Mouse (Mus musculus): ENCODE results near the gene Slc25a33.

Slc25a33 gene

GRCm38 (mm10) chr4:149774094-149774470, at the start of gene Slc25a33:
Gene Slc25a33, minus strand, starts transcription at chr4:149774277.
- peak; percentile 88 to 90 for DNase-seq

GRCm38 (mm10) chr4:149822586-149823196, 48.6 kb upstream of the Slc25a33 start:
- no peak for DNase-seq

GRCm38 (mm10) chr4:149822126-149822525, 48.0 kb upstream of the Slc25a33 start:
- no peak for DNase-seq

GRCm38 (mm10) chr4:149820569-149820968, 46.5 kb upstream of the Slc25a33 start:
- no peak for DNase-seq

- no peak for DNase-seq
These were observed 45.1 kb upstream of the Slc25a33 start for GRCm38 (mm10) chr4:149819195-149819594.

GRCm38 (mm10) chr4:149816598-149816997, 42.5 kb upstream of the Slc25a33 start:
- no peak for DNase-seq

- DNase-seq = no peak
These were observed 41.5 kb upstream of the Slc25a33 start for GRCm38 (mm10) chr4:149815586-149815985.

- no peak for DNase-seq
These were observed 39.5 kb upstream of the Slc25a33 start for GRCm38 (mm10) chr4:149813409-149814184.

GRCm38 (mm10) chr4:149810372-149810771, 36.3 kb upstream of the Slc25a33 start:
- DNase-seq = peak; percentile 31 to 37

- DNase-seq = no peak
These were observed 34.6 kb upstream of the Slc25a33 start for GRCm38 (mm10) chr4:149808584-149809227.

GRCm38 (mm10) chr4:149808060-149808567, 34.0 kb upstream of the Slc25a33 start:
- no peak for DNase-seq

- DNase-seq = peak; percentile 85 to 87
These were observed 32.8 kb upstream of the Slc25a33 start for GRCm38 (mm10) chr4:149806699-149807381.

GRCm38 (mm10) chr4:149802269-149802668, 28.2 kb upstream of the Slc25a33 start:
- DNase-seq = no peak

- no peak for DNase-seq
These were observed 26.5 kb upstream of the Slc25a33 start for GRCm38 (mm10) chr4:149800576-149800975.

- no peak for DNase-seq
These were observed 26.0 kb upstream of the Slc25a33 start for GRCm38 (mm10) chr4:149800172-149800464.

GRCm38 (mm10) chr4:149799346-149800171, 25.5 kb upstream of the Slc25a33 start:
- no peak for DNase-seq

GRCm38 (mm10) chr4:149798684-149799309, 24.7 kb upstream of the Slc25a33 start:
- no peak for DNase-seq

- DNase-seq = no peak
These were observed 24.0 kb upstream of the Slc25a33 start for GRCm38 (mm10) chr4:149798116-149798515.

GRCm38 (mm10) chr4:149797220-149797610, 23.1 kb upstream of the Slc25a33 start:
- DNase-seq = no peak

GRCm38 (mm10) chr4:149796567-149797219, 22.6 kb upstream of the Slc25a33 start:
- no peak for DNase-seq

GRCm38 (mm10) chr4:149794966-149795477, 20.9 kb upstream of the Slc25a33 start:
- DNase-seq = no peak
